Mouse (Mus musculus): ENCODE measurements around the gene Amh. TPM values are rescaled to one million over a fixed set of nuclear protein-coding genes. Genes with fewer than 3 reads are reported as not detected.

Amh gene
- polyA plus RNA-seq, 1 experiment from 2014 or later: not detected

- no peak overlapping the region for H3K27ac ChIP-seq
- no peaks in the 10 kb centered on the region for H3K36me3 ChIP-seq
- no peak overlapping the region for H3K4me2 ChIP-seq (replicated peaks)
- H3K4me3 ChIP-seq: no peak overlapping the region
- no peak overlapping the region for H3K9ac ChIP-seq
- peaks cover 11% of the 10 kb centered on the region for H3K4me1 ChIP-seq
- no peaks in the 10 kb centered on the region for H3K9me3 ChIP-seq
- H3K27me3 ChIP-seq (replicated peaks): peaks cover 48% of the 10 kb centered on the region
- ATAC-seq (ENCODE audit: low FRiP score, low read depth): no peak
- WGBS: 88% methylated on average over 2 of the region's 2 CpGs
Measured at GRCm38 (mm10) chr10:80841685-80842084, 36.6 kb downstream of the Amh start.

- Histone ChIP-seq H3K36me3 (no peaks in the 10 kb centered on the region), H3K4me1 (peaks cover 11% of the 10 kb centered on the region), H3K4me2 (replicated peaks) (no peak overlapping the region), H3K27ac (no peak overlapping the region), H3K9ac (no peak overlapping the region), H3K27me3 (replicated peaks) (peaks cover 48% of the 10 kb centered on the region), H3K9me3 (no peaks in the 10 kb centered on the region), H3K4me3 (no peak overlapping the region)
- WGBS: 84% methylated on average over 15 of the region's 15 CpGs
- no peak for ATAC-seq (ENCODE audit: low FRiP score, low read depth)
Measured at GRCm38 (mm10) chr10:80842334-80842733, 37.3 kb downstream of the Amh start.

- Histone ChIP-seq H3K27ac (no peak overlapping the region), H3K27me3 (replicated peaks) (peaks cover 45% of the 10 kb centered on the region), H3K36me3 (no peaks in the 10 kb centered on the region), H3K4me3 (peak overlapping the region; percentile 38), H3K9ac (peak overlapping the region; percentile 53), H3K9me3 (no peaks in the 10 kb centered on the region), H3K4me2 (replicated peaks) (peak overlapping the region; percentile 75), H3K4me1 (peaks cover 11% of the 10 kb centered on the region)
- 10% methylated on average over 32 of the region's 32 CpGs for WGBS
- no peak for ATAC-seq (ENCODE audit: low FRiP score, low read depth)
Measured at GRCm38 (mm10) chr10:80843087-80843930, 38.3 kb downstream of the Amh start.

- Histone ChIP-seq H3K36me3 (no peaks in the 10 kb centered on the region), H3K4me1 (peaks cover 11% of the 10 kb centered on the region), H3K27me3 (replicated peaks) (peaks cover 45% of the 10 kb centered on the region), H3K9ac (peak within 1 kb of the TSS; percentile 53), H3K4me2 (replicated peaks) (peak within 1 kb of the TSS; percentile 75), H3K9me3 (no peaks in the 10 kb centered on the region), H3K27ac (no peak within 1 kb of the TSS), H3K4me3 (peak within 1 kb of the TSS; percentile 38)
- WGBS: 4% methylated on average over 51 of the region's 51 CpGs
- no peak for ATAC-seq (ENCODE audit: low FRiP score, low read depth)
Measured at GRCm38 (mm10) chr10:80843931-80844547, 39.0 kb downstream of the Amh start, which contains the start of gene Lingo3. Gene Lingo3 (minus strand): TSS chr10:80844039.

- H3K9ac ChIP-seq: no peak overlapping the region
- ATAC-seq (ENCODE audit: low FRiP score, low read depth): no peak
Measured at GRCm38 (mm10) chr10:80845055-80845693, 40.1 kb downstream of the Amh start.

GRCm38 (mm10) chr10:80845732-80846131 lies 40.7 kb downstream of the Amh start:
- peaks cover 45% of the 10 kb centered on the region for H3K27me3 ChIP-seq (replicated peaks)
- H3K4me3 ChIP-seq: no peak overlapping the region
- peaks cover 11% of the 10 kb centered on the region for H3K4me1 ChIP-seq
- H3K36me3 ChIP-seq: peaks cover 6% of the 10 kb centered on the region; the same call in 1 of the 2 replicates
- no peak for ATAC-seq (ENCODE audit: low FRiP score, low read depth)
- H3K9me3 ChIP-seq: no peaks in the 10 kb centered on the region
- H3K4me2 ChIP-seq (replicated peaks): no peak overlapping the region
- 84% methylated on average over 11 of the region's 12 CpGs for WGBS
- H3K27ac ChIP-seq: no peak overlapping the region
- no peak overlapping the region for H3K9ac ChIP-seq

More at GRCm38 (mm10) chr10:80845055-80845693, 40.1 kb downstream of the Amh start:
- Histone ChIP-seq H3K4me1 (peaks cover 11% of the 10 kb centered on the region), H3K27ac (no peak overlapping the region), H3K4me2 (replicated peaks) (no peak overlapping the region), H3K4me3 (no peak overlapping the region), H3K36me3 (peaks cover 2% of the 10 kb centered on the region; the same call in 1 of the 2 replicates), H3K27me3 (replicated peaks) (peaks cover 45% of the 10 kb centered on the region), H3K9me3 (no peaks in the 10 kb centered on the region)
- 64% methylated on average over 8 of the region's 8 CpGs for WGBS

GRCm38 (mm10) chr10:80848571-80848970 lies 43.5 kb downstream of the Amh start:
- ATAC-seq (ENCODE audit: low FRiP score, low read depth): no peak

GRCm38 (mm10) chr10:80854913-80855748 lies 50.1 kb downstream of the Amh start, which contains the start of the genes Lsm7 and Sppl2b:
Gene Lsm7 (minus strand): TSS chr10:80855209.
Gene Sppl2b (plus strand): TSS chr10:80855275.
- peaks cover 41% of the 10 kb centered on the region for H3K4me1 ChIP-seq
- WGBS: 1% methylated on average over 81 of the region's 81 CpGs

More at GRCm38 (mm10) chr10:80848571-80848970, 43.5 kb downstream of the Amh start:
- WGBS: 9% methylated on average over 10 of the region's 10 CpGs
- H3K36me3 ChIP-seq: peaks cover 29% of the 10 kb centered on the region
- no peaks in the 10 kb centered on the region for H3K9me3 ChIP-seq
- no peak overlapping the region for H3K27ac ChIP-seq
- H3K27me3 ChIP-seq (replicated peaks): peaks cover 24% of the 10 kb centered on the region
- H3K4me2 ChIP-seq (replicated peaks): no peak overlapping the region
- H3K9ac ChIP-seq: no peak overlapping the region
- no peak overlapping the region for H3K4me3 ChIP-seq
- peaks cover 7% of the 10 kb centered on the region for H3K4me1 ChIP-seq

GRCm38 (mm10) chr10:80855749-80856073 lies 50.7 kb downstream of the Amh start:
- Histone ChIP-seq H3K4me1 (peaks cover 41% of the 10 kb centered on the region), H3K9ac (peak overlapping the region; percentile 89), H3K9me3 (no peaks in the 10 kb centered on the region), H3K27me3 (replicated peaks) (no peaks in the 10 kb centered on the region), H3K4me3 (peak overlapping the region; percentile 95), H3K36me3 (peaks cover 23% of the 10 kb centered on the region), H3K27ac (no peak overlapping the region), H3K4me2 (replicated peaks) (peak overlapping the region; percentile 100)
- no peak for ATAC-seq (ENCODE audit: low FRiP score, low read depth)
- 30% methylated on average over 11 of the region's 11 CpGs for WGBS

More at GRCm38 (mm10) chr10:80854913-80855748, 50.1 kb downstream of the Amh start, which contains the start of the genes Lsm7 and Sppl2b:
- H3K4me2 ChIP-seq (replicated peaks): peak within 1 kb of the TSS; percentile 100
- peak within 1 kb of the TSS; percentile 89 for H3K9ac ChIP-seq
- no peaks in the 10 kb centered on the region for H3K27me3 ChIP-seq (replicated peaks)
- H3K36me3 ChIP-seq: peaks cover 27% of the 10 kb centered on the region
- H3K27ac ChIP-seq: no peak within 1 kb of the TSS
- peak; percentile 78 for ATAC-seq (ENCODE audit: low FRiP score, low read depth)
- H3K9me3 ChIP-seq: no peaks in the 10 kb centered on the region
- H3K4me3 ChIP-seq: peak within 1 kb of the TSS; percentile 95

GRCm38 (mm10) chr10:80856267-80856666 lies 51.2 kb downstream of the Amh start:
- H3K36me3 ChIP-seq: peaks cover 23% of the 10 kb centered on the region

GRCm38 (mm10) chr10:80856908-80857307 lies 51.9 kb downstream of the Amh start:
- no peaks in the 10 kb centered on the region for H3K27me3 ChIP-seq (replicated peaks)
- H3K27ac ChIP-seq: no peak overlapping the region
- ATAC-seq (ENCODE audit: low FRiP score, low read depth): no peak
- peaks cover 23% of the 10 kb centered on the region for H3K36me3 ChIP-seq
- peaks cover 41% of the 10 kb centered on the region for H3K4me1 ChIP-seq
- WGBS: 85% methylated on average over 5 of the region's 5 CpGs
- H3K4me2 ChIP-seq (replicated peaks): peak overlapping the region; percentile 24
- peak overlapping the region; percentile 45; the same call in 1 of the 2 replicates for H3K9ac ChIP-seq
- no peaks in the 10 kb centered on the region for H3K9me3 ChIP-seq
- no peak overlapping the region for H3K4me3 ChIP-seq

More at GRCm38 (mm10) chr10:80856267-80856666, 51.2 kb downstream of the Amh start:
- H3K9me3 ChIP-seq: no peaks in the 10 kb centered on the region
- H3K27ac ChIP-seq: no peak overlapping the region
- H3K9ac ChIP-seq: 0 out of 2 replicates have a peak overlapping the region, but pooled peaks have one; percentile 89
- peak overlapping the region; percentile 95; the same call in 1 of the 2 replicates for H3K4me3 ChIP-seq
- 75% methylated on average over 3 of the region's 3 CpGs for WGBS
- no peak for ATAC-seq (ENCODE audit: low FRiP score, low read depth)
- peaks cover 41% of the 10 kb centered on the region for H3K4me1 ChIP-seq
- H3K27me3 ChIP-seq (replicated peaks): no peaks in the 10 kb centered on the region
- peak overlapping the region; percentile 100 for H3K4me2 ChIP-seq (replicated peaks)

Measured in neural tube, embryonic 12.5 days (tissue).